Mouse (Mus musculus): ENCODE measurements around the gene Klrg2. TPM values are rescaled to one million over a fixed set of nuclear protein-coding genes. Genes with fewer than 3 reads are reported as not detected.

Gene Klrg2
- total RNA-seq, 2 experiments from 2014 or later: 0.49 to 1.3 TPM

DNA sequence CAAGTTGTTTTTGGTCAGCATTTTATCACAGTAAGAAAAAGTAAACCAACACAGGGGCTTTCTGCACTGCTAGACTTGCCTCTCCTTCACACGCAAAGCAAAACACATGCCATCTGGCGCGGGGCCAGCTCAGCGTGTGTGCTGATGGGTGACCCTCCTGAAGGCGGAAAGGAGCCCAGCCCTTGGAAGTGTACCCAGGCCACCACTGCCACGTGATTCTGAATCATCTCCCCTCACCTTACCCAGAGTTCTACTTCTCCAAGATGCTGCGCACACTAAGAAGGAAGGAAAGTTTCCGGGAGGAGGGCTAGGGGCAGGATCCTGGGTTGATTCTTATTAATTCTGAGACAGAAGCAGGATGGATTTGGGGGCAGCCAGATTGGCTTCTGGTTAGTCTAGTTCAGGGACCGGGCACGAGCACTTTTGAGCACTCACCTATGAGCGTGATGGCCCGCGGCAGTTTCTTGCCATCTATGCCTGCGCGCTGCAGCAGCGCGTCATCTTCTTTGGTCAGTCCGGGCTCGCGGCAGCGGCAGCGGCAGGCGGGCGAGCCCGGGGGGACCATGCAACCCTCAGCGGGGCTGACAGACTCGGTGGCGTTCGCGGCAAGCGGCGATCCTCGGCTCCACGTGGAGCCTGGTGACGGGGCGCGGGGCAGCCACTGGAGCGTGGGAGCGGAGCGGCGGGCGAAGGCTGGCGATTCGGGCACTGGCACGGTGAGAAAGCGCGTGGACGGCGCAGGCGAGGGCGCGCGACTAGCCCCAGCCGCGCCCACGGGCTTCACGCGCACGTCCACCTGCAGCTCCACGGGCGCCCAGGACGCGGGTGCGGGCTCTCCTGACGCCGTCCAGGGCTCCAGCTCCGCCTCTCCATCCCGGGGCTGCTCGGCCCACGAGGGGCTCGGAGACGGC, 846 bp downstream of the Klrg2 start:
- DNase-seq (ENCODE audit: extremely low spot score in 1 of 2, low spot score in 2 of 2): peak in 1 of 2 experiments; percentile 67
- intact Hi-C loops (cut with DNase I): no loop called here

DNA sequence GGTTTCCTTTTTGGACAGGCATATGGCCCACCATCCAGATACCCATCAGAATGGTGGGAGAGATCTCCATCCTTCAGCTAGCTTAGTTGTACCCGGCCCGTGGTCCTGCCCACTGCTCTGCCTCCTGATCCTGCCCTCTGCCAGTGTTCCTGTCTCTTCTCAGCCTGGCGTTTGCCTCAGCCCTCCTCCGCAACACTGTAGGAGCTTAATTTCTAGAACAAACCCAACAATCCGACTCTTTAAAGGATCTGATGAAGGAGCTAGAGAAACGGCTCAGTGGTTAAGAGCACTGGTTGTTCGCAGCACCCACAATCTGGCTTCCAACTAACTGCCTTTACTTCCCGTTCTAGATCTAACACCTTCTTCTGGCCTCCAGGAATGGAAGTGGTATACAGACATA, 2.6 kb downstream of the Klrg2 start:
- intact Hi-C loops (cut with DNase I): no loop called here
- peak in 1 of 2 experiments; percentile 12 for DNase-seq (ENCODE audit: extremely low spot score in 1 of 2, low spot score in 2 of 2)

DNA sequence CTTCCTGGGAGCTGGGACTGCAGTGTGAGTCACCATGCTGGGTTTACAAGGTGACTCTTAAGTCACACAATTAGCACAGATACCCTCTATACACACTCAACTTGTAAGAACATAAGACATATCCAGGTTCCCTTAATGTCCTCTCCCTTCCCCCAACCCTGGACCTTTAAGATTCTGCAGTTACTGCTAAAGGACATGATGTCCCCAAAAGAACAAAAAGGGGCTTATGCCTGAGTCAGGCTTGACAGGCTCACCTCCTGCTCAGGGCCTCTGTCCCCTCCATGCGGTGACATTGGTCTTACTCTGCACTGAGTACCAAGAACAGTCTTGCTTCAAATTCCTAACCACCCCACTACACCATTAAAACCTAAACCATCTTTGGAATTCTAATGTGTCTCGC, 4.2 kb downstream of the Klrg2 start:
- intact Hi-C loops (cut with DNase I): no loop called here
- DNase-seq (ENCODE audit: extremely low spot score in 1 of 2, low spot score in 2 of 2): peak in 1 of 2 experiments; percentile 6

DNA sequence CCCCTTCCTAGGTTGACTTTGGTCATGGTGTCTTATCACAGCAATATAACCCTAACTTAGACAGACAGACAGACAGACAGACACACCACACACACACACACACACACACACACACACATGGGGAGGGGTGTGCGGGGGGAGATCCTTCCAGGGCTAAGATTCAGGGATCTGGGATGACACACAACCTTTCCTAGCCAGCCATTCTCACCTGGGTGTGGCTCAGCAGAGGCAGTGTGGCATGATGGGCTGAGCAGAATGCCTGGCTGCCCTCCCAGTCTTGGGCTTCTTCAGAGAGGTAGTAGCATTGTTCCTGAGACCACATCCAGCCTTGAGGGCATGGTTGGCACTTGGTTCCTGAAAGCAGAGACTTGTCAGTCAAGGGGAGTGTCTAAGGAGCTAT, 7.5 kb downstream of the Klrg2 start:
- intact Hi-C loops (cut with DNase I): no loop called here
- no peak for DNase-seq (ENCODE audit: extremely low spot score in 1 of 2, low spot score in 2 of 2)

DNA sequence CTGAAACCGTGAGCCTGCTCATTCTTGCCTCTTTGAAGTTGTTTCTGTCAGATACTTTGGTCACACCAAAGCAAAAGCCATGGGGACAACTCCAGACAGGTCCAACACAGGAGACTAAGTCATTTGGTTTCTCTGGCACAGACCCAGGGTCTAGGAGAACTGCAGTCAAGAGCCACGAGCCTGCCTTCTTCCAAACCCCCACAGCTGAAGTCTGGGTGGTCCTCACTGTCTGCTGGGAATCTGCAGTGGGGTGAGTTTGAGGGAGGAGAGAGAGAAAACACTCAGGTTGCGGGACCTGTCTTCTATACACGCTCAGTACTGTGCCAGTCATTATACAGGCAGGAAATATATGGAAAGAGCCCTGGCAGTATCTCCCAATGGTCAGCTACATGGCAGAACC, 9.6 kb downstream of the Klrg2 start:
- intact Hi-C loops (cut with DNase I): no loop called here
- no peak for DNase-seq (ENCODE audit: extremely low spot score in 1 of 2, low spot score in 2 of 2)

DNA sequence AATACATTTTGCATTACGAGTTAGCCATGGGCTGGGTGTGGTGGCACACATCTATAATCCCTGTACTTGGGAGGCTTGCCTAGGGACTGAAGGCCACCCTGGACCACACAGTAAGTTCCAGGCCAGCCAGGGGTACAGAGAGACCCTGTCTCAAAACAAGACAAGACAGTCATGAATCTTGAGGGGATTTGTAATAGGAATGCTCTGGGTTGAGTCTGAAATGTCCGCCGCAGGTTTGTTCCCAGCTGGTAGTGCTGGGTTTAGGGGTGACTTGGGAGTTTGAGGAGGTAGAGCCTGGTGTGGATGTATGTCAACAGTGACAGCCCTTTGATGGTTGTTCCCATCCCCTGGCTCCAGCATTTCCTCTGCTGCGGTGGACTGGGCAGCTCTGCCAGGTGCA, 10.0 kb downstream of the Klrg2 start:
- intact Hi-C loops (cut with DNase I): no loop called here
- DNase-seq (ENCODE audit: extremely low spot score in 1 of 2, low spot score in 2 of 2): no peak

DNA sequence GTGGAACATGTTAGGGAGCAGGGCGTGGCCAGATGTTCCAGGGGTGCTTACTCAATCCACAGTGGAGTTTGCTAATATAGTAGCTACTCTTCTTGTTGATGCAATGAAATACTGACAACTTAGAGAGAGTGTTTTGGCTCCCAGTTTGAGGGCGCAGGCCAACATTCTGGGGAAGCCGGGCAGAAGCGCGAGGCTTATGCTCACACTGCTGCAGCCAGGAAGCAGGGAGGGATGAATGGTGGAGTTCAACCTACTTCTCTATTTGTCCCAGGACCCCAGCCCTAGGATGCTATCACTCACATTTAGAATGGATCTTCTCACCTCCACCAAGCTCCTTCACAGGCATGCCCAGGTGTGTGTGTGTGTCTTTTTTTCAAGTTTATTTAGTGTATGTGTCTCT, 11.0 kb downstream of the Klrg2 start:
- no peak for DNase-seq (ENCODE audit: extremely low spot score in 1 of 2, low spot score in 2 of 2)
- intact Hi-C loops (cut with DNase I): no loop called here

DNA sequence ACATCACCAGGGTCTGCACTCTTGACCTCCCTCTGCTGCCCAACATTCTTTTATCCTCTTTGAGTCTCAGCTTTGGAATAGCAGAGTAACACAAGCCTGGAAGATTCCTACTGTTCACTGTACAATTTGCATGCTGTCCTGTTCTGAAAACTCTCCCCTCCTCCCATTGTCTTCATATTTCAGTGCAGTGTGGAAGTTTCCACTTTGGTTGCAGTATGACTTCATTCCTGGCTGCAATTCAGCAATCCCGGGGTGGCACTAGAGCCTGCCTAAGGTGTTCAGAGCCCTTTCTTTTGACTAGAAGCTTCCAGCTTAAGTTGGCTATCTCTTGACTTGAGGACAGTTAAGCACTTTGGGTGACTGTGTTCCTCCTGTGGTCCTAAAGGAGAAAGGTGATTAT, 12.6 kb downstream of the Klrg2 start:
- no peak for DNase-seq (ENCODE audit: extremely low spot score in 1 of 2, low spot score in 2 of 2)
- intact Hi-C loops (cut with DNase I): no loop called here

DNA sequence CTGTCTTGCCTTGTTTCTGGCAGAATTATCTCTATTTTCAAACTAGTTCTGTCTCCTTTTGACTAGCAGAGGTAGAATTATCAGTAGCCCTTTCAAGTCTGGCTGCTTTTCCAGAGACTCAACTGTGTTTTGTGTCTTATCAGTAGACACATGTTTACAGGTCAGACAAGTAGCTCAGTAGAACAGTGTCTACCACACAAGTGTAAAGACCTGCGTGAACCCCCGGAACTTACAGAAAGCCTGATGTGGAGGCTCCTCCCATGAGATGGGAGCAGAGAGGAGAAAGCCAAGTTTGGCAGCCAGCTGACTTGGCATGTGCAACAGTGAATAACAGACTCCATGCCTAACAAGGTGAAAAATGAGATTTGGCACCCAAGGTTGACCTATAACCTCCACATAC, 13.6 kb downstream of the Klrg2 start:
- intact Hi-C loops (cut with DNase I): no loop called here
- DNase-seq (ENCODE audit: extremely low spot score in 1 of 2, low spot score in 2 of 2): no peak

DNA sequence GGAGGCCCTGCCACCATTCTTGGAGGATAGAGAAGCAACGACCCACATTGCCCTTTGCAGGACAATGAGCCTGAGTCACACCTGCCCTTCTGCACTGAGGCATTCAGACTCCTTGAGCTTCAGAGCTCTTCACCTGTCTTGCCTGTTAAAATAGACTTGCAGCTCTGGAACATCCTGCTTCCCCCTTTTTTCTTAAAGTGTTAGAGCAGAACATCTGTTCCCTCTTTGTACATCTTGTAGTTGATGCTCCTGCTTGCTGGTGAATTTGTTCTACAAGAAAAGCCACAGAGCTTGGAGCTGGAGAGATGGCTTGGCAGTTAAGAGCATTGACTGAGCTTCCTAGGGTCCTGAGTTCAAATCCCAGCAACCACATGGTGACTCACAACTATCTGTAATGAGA, 14.6 kb downstream of the Klrg2 start:
- intact Hi-C loops (cut with DNase I): no loop called here
- DNase-seq (ENCODE audit: extremely low spot score in 1 of 2, low spot score in 2 of 2): no peak

DNA sequence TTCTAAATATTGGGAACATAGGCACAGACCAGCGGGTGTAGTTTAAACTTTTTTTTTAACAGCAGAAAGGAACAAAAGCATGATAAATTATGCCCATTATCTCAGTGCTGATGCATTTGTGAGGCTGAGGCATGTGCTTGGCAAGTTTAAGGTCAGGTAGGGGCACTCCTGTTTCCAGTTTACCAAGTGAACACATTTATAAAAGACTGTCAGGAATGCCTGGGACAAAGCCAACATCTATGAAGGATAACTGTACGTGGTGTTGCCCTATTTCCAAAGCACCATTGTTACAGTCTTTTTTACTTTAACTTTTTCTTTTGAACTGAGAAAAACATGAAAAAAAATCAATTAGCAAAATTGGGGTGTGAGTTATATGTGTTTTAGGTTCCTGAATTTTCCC, 27.1 kb downstream of the Klrg2 start:
- no peak for DNase-seq (ENCODE audit: extremely low spot score in 1 of 2, low spot score in 2 of 2)
- intact Hi-C loops (cut with DNase I): no loop called here

DNA sequence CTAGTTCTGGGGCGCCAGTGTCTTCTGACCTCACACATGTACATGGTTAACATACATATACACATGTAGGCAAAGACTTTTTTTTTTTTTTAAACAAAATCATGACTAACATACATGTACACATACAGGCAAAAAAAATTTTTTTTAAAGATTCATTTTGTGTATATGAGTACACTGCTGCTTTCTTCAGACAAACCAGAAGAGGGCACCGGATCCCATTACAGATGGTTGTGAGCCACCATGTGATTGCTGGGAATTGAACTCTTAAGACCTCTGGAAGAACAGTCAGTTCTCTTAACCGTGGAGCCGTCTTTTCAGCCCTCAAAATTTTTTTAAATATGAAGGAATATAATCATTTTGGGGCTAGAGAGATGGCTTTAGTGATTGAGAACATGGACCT, 39.6 kb downstream of the Klrg2 start:
- intact Hi-C loops (cut with DNase I): no loop called here
- DNase-seq (ENCODE audit: extremely low spot score in 1 of 2, low spot score in 2 of 2): no peak

DNA sequence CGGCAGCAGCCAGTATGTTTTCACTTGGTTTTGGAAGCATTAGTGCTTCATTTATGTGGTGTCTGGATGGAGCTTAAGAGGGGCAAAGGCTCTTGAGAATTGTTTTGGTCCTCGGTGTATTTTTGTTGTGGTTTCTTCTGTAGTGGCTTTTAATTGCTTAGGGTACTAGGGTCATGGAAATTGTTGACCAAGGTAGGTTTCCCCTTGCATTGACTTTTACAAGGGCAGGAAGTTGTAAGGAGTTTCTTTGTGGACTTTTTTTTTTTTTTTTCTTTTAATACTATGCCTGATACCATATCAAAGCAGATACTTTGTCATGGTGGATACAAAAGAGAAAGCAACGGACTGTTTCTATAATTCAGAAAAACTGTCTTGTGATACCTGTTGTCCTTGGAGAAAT, 55.3 kb downstream of the Klrg2 start:
- intact Hi-C loops (cut with DNase I): no loop called here
- DNase-seq (ENCODE audit: extremely low spot score in 1 of 2, low spot score in 2 of 2): no peak

DNA sequence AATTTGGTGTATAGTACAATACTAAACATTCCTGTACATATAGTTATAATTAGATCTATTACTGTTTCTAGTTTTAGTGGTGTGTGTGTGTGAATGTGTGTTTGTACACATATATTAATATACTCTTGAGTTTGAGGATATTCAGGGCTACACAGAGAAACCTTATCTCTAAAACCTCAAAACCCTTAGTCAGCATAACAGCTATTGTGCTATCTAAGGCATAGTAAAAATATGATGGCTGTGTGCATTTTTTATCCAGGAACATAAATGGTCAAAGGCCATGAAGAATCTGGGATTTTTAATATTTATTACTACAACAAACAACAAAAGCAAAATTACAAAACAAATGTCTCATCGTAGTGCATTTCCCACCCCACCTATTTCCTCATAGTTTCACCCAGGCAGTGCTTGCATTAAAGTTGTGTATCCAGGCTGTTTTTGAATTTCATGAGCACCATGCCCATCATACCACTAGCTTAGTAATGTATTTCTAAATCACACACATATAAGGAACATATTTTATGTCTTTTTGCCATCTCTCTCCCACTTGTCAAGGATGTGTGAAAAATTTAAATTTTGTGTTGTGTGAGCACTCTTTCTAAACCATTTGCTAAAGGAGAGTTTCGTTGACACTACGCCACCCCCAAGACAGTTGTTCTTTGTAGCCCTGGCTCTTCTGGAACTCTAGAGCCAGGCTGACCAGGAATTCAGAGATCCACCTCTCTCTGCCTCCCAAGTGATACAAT, 56.8 kb downstream of the Klrg2 start:
- intact Hi-C loops (cut with DNase I): no loop called here
- DNase-seq (ENCODE audit: extremely low spot score in 1 of 2, low spot score in 2 of 2): no peak

DNA sequence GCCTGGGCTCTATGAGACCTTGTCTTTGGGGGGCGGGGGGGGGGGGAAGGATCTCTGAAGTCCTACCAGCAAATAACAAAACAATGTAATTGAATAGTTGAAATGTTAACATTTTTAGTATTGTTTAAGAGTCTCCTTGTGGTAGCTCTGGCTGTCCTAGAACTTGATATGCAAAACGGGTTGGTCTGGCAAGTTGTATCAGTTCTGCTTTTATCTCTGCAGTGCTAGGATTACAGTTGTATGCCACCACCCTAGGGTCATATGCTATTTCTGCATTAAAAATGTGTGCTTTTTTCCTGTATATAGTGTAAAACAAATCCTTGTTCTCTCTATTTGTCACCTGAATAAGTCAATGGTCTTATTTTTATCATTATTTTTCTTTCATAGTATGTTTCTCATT, 60.9 kb downstream of the Klrg2 start:
- no peak for DNase-seq (ENCODE audit: extremely low spot score in 1 of 2, low spot score in 2 of 2)
- intact Hi-C loops (cut with DNase I): no loop called here

Other genes starting within 250 kb of the Klrg2 start
- 10 to 100 TPM; 40.0 to 42.2 TPM for gene Ubn2, start 203.3 kb downstream of the Klrg2 start, total RNA-seq (2021)
- gene Fmc1, start 103.7 kb downstream of the Klrg2 start, total RNA-seq (2021): 10 to 100 TPM; 53.2 to 61.3 TPM
- gene Luc7l2, start 85.9 kb downstream of the Klrg2 start, total RNA-seq (2021): 100 to 1,000 TPM; 164 to 172 TPM
- 100 to 1,000 TPM; 113 to 117 TPM for gene Clec2l, start 25.8 kb upstream of the Klrg2 start, total RNA-seq (2021)
- 1 to 10 TPM; 2.1 to 2.9 TPM for gene Tbxas1, start 238.2 kb upstream of the Klrg2 start, total RNA-seq (2021)
- gene Hipk2, start 238.9 kb upstream of the Klrg2 start, total RNA-seq (2021): 10 to 100 TPM; 44.6 to 45.9 TPM

All from left cerebral cortex, postnatal 10 days (tissue).